Mouse (Mus musculus) c-Kit-positive CD71-positive TER-119-positive erythroid progenitor cells, embryonic 14.5 days (primary cell): Measurements from ENCODE around the gene Tmtc2.

Experiments
- DNase-seq: peaks from one replicate; pipeline ENCODE4 v3.0.0-alpha.2; 2013; ENCODE audit warnings: low spot score

Gene Tmtc2

DNA sequence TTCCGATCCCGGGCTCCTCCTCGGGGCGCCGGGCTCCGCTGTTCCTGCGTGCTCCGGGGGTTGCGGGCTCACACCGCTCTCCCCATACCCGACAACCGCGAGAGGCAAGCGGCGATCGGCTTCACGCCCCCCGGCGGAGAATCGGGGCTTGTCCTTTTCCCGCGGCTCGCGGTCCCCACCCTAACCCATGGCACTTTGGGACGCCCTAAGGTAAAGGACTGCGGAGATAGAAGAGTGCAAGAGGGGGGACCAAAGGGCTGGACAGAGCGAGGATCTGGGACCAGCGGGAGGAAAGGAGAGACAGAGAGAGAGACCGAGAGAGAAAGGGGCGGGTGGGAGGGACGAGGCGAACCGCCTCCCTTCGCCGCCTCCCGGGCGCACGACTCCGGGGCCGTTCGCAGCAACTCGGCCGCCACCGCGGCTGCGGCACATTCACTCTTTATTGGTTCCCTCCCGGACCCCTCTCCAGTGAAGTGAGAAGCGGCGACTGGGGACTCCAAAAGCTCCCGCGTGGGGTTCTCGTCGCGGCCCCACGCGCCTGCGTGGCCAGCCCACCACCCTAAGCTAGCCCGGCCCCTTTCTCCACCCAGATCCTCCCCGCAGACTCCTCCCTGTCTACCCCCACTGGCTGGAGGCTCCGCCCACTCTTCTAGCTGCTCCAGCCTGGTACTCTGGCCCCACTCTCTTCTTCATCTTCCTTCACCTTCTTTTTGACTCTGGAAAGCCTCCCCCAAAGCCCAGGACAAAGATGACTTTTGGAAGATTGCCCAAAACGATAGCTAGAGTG lies at the start of gene Tmtc2:
Gene Tmtc2, minus strand, starts transcription at position 544 of the 787 bp plus-strand sequence.
- DNase-seq: peak; percentile 57

DNA sequence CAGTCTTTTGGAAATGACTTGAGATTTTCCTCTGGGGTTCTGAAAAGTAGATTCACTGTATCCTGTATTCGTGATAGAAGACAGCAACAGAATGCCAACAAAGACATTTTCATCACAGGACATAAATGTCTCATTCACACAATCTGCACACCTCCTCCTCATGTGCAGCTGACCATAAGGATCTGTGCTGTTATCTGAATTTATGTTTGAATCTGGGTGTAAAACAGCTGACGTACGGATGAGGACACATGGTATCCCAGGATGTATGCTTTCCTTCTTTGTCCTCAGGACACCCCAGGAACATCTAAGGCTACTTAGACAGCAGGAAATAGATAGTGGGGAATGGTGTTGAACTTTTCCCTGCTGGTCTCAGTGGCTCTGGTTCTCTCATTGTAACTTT lies 37.9 kb upstream of the Tmtc2 start:
- DNase-seq: no peak

DNA sequence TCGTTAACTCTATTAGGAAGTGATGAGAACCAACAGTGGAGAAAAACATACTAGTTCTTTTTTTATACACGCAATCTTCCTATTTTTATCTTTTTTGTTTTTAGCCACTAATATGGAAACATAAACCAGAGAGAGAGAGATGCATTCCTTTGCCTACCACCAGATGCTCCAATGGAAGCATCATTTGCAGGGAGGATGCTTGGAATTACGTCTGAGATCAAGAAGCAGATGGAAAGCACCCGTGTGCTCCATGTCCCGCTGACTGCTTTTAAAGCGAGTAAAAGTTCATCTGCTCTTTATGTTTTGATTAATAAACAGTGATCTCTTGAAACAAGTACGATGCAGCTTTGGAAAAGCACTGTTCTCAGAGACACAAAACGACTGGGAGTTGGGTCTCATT lies 24.6 kb upstream of the Tmtc2 start:
- DNase-seq: no peak

DNA sequence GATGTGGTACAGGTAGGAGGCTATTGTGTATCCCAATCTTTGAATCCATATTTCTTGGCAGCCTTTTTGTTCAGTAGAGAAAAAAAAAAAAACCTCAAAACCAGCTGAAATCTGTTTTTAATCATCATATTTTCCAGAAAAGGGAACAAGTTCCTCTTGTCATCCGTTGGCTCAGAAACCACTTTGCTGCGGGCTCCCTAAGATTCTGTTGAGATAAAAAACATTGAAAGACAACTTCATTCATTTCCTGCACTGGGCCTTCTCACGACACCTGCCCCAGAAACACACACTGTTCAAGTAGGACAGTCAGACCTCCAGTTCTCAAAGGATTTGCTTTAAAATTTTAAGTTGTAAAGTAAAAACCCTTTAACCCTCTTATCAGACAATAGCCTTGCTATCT lies 23.0 kb upstream of the Tmtc2 start:
- no peak for DNase-seq

DNA sequence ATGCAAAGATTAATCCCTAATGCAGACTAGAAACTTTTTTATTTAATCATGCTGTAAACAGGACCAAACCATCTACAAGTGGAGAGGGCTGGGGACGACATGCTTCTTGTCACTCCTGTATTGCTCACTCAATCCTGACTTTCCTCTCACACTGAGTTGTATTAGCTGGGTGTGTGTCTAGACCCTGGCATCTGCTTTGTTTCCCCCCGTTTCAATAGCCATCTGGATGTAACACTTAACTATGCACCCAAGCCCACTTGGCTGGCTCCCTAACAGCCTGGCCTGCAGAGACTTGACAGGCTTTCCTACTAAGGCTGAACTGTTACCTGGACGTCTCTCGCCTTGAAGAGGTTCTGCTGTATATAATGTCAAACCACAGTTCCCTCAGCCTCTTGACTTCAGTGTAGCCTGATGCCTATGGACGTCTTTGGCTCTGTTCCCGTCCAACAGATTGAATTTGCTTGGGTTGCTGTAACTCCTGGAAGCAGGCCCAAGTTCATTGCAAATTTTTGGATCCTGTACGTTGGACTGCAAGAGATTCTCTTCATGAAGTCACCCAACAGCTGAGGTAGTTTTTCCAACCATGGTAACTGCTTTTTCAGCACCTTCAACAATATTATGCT lies 21.3 kb upstream of the Tmtc2 start:
- DNase-seq: no peak

DNA sequence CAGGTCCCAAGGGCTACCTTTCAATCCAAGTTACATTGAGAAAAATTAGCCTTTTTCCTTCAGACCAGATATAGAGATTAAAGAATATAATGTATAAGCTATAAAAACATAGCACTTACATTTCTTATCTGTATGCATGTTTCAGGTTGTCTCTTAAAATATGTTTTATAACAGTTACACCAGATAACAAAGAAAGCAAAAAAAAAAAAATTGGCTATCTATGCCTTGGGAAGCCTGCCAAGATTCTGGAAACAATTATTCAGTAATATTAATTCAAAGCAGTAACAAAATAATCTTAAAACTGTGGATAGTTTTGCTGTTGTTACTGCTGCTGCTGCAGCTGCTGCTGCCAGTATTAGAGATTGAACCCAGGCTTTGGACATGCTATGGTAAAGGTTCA lies 13.9 kb upstream of the Tmtc2 start:
- no peak for DNase-seq

DNA sequence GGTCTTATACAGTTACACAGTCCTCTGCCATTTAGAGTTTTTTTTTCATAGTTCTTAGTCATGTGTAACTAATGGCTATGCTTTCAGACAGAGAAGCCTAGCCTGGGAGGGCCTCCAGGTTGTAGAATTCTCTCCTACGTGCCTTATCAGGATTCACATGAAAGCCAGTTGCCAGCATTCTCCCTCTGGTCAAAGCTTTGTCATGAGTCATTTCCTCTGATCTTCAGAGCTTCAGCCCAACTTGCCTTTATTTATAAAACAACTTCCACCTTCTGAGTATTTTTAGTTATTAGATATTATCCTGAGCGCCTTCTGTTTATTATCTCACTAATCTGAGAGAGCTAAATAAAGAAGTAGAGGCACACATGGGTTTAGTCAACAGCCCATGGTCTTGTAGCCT lies 5.1 kb upstream of the Tmtc2 start:
- DNase-seq: no peak

DNA sequence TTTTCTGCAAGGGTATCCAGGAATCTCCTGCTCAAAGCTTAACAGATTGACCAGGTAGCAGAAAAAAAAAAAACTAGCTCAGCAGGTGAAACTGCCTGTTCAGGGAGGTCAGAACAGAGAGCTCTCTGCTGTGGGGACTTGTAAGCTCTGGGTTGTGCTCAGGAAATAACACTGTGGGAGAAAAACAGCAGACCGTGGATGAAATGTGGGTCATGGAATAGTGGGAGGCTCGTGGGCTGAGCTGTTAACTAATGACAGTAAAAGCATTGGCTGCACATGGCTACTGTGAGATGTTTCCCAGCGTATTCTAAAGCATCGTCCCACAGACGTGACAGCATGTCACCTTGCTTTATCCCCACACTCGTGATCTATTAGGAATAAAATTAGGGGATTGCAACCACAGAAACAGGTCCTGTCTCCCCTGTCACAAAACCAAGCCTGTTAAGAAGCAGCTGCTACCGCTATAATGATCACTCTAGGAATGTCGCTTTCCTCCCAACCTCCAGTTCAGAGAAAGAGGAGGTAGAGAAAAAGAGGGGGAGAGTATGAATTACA lies 4.1 kb upstream of the Tmtc2 start:
- no peak for DNase-seq

DNA sequence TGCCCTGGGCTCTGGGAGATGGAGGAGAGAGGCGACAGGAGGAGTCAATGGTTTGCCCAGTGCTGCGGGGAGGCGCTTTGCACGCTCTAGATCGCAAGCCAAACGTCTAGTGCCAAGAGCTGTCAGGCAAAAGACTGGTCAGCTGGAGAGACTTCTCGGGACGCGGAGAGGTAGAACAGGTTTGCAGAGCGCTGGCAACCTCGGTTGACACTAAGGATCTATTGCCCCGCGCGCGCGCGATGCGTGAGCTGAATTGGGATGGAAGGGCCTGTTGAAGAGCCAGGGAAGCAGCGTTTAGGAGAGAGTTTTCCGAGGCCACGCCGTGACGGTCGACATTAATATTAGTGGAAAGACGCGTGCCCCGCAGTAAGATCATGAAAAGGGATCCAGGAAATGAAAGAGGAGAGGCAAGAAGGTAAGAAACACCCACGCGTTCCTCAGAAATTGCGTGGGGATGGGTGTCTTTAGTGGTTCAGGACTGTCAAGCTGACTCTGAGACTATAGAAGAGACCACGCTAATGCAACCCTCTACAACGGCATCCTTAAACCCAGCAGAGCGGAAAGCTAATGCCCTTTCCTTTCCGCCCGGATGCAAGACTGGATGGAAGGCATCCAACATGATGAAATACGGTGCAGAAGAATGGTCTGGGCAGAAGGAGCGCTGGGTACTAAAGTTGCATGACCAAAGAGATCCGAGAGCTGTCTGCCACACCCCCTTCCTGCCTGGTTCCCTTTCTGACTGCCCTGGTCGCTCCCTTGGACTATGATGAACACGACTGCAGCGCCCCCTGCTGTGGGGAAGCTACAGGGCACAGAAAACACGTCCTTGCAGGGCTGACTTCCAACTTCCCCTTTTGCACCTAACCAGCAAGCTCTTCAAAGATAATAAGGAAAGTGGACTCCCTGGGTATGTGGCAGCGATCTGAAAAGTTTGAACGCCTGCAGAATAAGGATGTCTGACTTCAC lies 727 bp upstream of the Tmtc2 start:
- peak; percentile 84 for DNase-seq

GRCm38 (mm10) chr10:105573306-105573907 lies 844 bp downstream of the Tmtc2 start:
- peak; percentile 8 for DNase-seq

DNA sequence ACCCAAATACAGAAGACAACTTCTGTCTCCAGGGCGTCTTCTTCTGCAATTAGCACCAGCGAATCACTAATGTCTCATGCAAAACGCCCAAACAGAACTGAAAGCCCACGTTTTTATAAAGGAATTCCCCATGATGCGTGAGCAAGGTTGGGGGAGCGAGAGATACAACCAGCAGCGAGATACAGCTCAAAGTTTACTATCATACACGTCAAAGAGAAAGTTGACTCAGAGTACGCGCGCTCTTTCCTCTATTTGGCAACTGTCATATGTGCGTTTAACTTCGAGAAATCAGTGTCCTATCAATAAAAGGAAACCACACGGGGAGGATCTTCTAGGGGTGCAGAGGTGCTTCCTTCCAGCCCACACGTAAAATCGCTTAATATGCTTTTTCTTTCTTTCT lies 1.4 kb downstream of the Tmtc2 start:
- no peak for DNase-seq

GRCm38 (mm10) chr10:105572301-105572700 lies 1.9 kb downstream of the Tmtc2 start:
- DNase-seq: no peak

- no peak for DNase-seq
These were observed 2.4 kb downstream of the Tmtc2 start for GRCm38 (mm10) chr10:105571831-105572230.

DNA sequence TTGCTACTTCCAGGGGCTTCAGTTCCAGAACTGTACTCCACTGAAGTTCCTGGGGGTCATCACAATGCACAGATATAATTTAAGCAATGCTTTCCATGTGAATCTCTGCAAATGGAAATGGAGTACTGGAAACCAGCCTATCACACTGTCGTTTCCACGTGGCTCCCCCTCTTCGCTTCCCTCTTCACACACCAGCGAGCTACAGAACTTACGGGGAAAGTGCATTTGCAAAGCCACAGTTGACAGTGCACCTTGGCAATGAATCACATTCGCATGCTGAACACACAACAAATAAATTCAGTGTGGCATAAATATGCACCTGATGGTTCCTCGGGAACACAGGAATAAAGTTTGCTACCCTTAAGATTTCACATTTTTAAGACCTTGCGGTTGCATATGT lies 3.2 kb downstream of the Tmtc2 start:
- DNase-seq: no peak

GRCm38 (mm10) chr10:105569573-105569972 lies 4.7 kb downstream of the Tmtc2 start:
- DNase-seq: no peak

GRCm38 (mm10) chr10:105567825-105568531 lies 6.3 kb downstream of the Tmtc2 start:
- DNase-seq: no peak

GRCm38 (mm10) chr10:105561548-105561947 lies 12.7 kb downstream of the Tmtc2 start:
- no peak for DNase-seq

GRCm38 (mm10) chr10:105557581-105557980 lies 16.7 kb downstream of the Tmtc2 start:
- no peak for DNase-seq

DNA sequence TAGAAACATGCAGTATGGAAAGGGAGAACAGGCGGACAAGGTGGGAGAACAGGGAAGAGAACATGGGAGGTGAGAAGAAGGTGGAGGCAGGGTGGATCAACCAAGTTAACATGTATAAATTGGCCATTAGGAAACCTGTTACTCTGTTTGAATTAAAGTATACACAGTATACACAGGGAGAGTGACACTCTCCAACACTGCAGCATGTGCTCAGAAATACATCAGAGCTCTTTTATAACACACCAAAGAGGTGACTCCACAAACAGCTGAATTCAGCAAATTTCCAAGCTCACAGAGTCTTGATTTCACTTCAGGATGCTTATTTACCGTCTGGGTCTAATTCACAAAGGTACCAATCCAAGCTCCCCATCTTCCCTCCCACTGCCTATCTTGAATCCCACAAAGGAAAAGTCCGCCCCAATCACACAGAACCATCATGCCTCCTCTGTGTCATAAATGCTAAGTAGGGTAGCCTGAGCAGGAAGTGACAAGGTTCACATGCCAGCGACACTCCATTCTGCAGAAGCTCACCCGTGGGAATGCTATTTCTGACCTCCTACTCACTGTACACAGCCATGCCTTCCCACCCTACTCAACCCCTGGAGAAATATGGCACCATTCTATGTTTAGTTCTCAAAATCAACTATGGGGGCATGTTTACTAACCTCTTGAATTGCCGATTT lies 17.2 kb downstream of the Tmtc2 start:
- DNase-seq: no peak

DNA sequence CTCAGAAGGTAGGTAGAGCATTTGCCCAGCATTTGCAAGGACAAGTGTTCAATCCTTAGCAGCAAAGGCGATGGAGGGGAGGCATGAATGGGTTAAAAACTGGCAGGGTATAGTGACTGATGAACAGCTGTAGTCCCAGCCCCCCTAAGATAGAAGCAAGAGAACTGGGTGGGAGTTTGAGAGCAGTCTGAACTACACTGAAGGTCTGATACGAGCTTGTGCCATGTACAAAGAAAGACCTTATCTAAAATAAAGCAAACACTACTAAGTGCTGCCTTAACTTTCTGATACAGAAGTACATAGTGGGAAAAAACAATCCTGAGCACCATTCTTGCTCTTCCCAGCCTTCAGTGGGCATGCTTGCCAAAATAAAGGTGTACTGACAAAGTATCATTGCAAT lies 20.1 kb downstream of the Tmtc2 start:
- no peak for DNase-seq

- DNase-seq: no peak
These were observed 26.2 kb downstream of the Tmtc2 start for GRCm38 (mm10) chr10:105548040-105548439.
